Mouse (Mus musculus) inflammation-experienced regulatory T-cells (primary cell): ENCODE results near the gene Clec5a. TPM values are rescaled to one million over a fixed set of nuclear protein-coding genes. Genes with fewer than 3 reads are reported as not detected.

ENCODE experiments used
- polyA plus RNA-seq, 2 experiments: library from polyadenylated mRNA; unstranded; fragments of 100-300 nt; shearing (Covaris generic); gene quantifications; one replicate each; pipeline ENCODE4 v1.2.1; 2017

Gene Clec5a
- polyA plus RNA-seq, result 1 to 10 TPM in 1 of 2 experiments, under 1 TPM in 1; 0.16 to 1.2 TPM

GRCm38 (mm10) chr6:40585645-40586044, at the start of gene Clec5a:
Gene Clec5a (minus strand): TSS chr6:40585821.

GRCm38 (mm10) chr6:40628406-40629000, 42.9 kb upstream of the Clec5a start, which contains the start of gene Mgam:
Gene Mgam (plus strand): TSS chr6:40628831.

GRCm38 (mm10) chr6:40613260-40613852, 27.7 kb upstream of the Clec5a start, which contains the start of gene Tas2r138:
Gene Tas2r138 (minus strand): TSS chr6:40613310.

GRCm38 (mm10) chr6:40569187-40569586, 16.4 kb downstream of the Clec5a start, which contains the start of gene Olfr460:
Gene Olfr460 (plus strand): TSS chr6:40569487.

GRCm38 (mm10) chr6:40554950-40555349, 30.7 kb downstream of the Clec5a start, which contains the start of gene Olfr461:
Gene Olfr461 (minus strand): TSS chr6:40555050.

Other genes starting within 250 kb of the Clec5a start
- gene E330009J07Rik, start 149.7 kb downstream of the Clec5a start, polyA plus RNA-seq, result 10 to 100 TPM; 10.4 to 23.9 TPM
- gene Wee2, start 146.7 kb downstream of the Clec5a start, polyA plus RNA-seq, result under 1 TPM; 0.21 to 0.42 TPM
- gene Ssbp1, start 114.5 kb downstream of the Clec5a start, polyA plus RNA-seq, result 100 to 1,000 TPM; 106 to 109 TPM
- not detected for gene Tas2r137, start 94.6 kb downstream of the Clec5a start, polyA plus RNA-seq
- gene Tas2r108, start 92.3 kb downstream of the Clec5a start, polyA plus RNA-seq, result not detected
- under 1 TPM in 1 of 2 experiments, not detected in 1; 0.84 TPM for gene Prss37, start 66.3 kb downstream of the Clec5a start, polyA plus RNA-seq
- gene Olfr461, start 30.8 kb downstream of the Clec5a start, polyA plus RNA-seq, result under 1 TPM in 1 of 2 experiments, not detected in 1; 0.06 TPM
- gene Olfr460, start 16.3 kb downstream of the Clec5a start, polyA plus RNA-seq, result under 1 TPM in 1 of 2 experiments, not detected in 1; 0.16 TPM
- gene Tas2r138, start 27.5 kb upstream of the Clec5a start, polyA plus RNA-seq, result 1 to 10 TPM in 1 of 2 experiments, not detected in 1; 1.2 TPM
- gene Mgam, start 43.0 kb upstream of the Clec5a start, polyA plus RNA-seq, result under 1 TPM; 0.10 to 0.84 TPM